Mouse (Mus musculus) bone marrow macrophage, adult 2 months (primary cell): ENCODE data around the gene Rnaseh1.

ENCODE experiments used
- CTCF ChIP-seq: IDR thresholded peaks from 2 replicates; pipeline ENCODE4 v1.5.1; 2012; ENCODE audit warnings: low read depth, mild to moderate bottlenecking, low read length, moderate library complexity
- POLR2A ChIP-seq: IDR thresholded peaks from 2 replicates; pipeline ENCODE4 v1.6.1; 2012; ENCODE audit warnings: mild to moderate bottlenecking, low read depth, low read length, borderline replicate concordance

- no peak for TF ChIP-seq CTCF
- no peak for TF ChIP-seq POLR2A
Measured at GRCm38 (mm10) chr12:28705204-28705603, 55.8 kb downstream of the Rnaseh1 start.
